Mouse (Mus musculus): ENCODE results near the gene Gabrg2.

Gabrg2 gene

GRCm38 (mm10) chr11:42000190-42001098, at the start of gene Gabrg2:
Gene Gabrg2 (minus strand): TSS chr11:42000857.
- TF ChIP-seq POU5F1 (IDR thresholded peaks at IDR 0.05; ENCODE audit: borderline replicate concordance, low read length), result no peak
- Histone ChIP-seq H3K9me3 (ENCODE audit: low read length) (no peaks in the 10 kb centered on the region), H3K36me3 (ENCODE audit: insufficient read depth, low read length) (no peaks in the 10 kb centered on the region), H3K27me3 (ENCODE audit: insufficient read depth, low read length) (no peaks in the 10 kb centered on the region), H3K4me3 (replicated peaks; ENCODE audit: low read length) (no peak within 1 kb of the TSS), H3K4me1 (replicated peaks; ENCODE audit: low read depth, low read length) (no peaks in the 10 kb centered on the region)

DNA sequence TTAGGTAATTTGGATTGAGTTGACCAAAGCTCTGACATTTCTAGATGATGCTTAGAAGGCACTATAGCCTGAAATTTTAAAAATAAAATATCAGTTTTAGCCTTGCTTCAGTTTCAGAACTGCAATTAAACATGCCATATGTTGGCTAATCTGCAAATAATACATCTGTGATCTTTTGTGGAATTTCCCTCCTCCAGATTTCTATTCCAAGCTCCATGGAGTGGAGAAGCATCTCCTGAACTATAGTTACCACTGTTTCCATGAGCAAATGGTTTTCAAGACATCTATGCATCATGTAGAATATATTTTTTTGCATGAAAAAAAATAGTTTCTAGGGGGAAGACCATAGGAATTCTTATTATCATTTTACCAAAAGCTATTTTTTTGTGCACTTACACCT, 47.5 kb upstream of the Gabrg2 start:
- H3K27me3 ChIP-seq (ENCODE audit: insufficient read depth, low read length), result no peaks in the 10 kb centered on the region
- no peaks in the 10 kb centered on the region for H3K36me3 ChIP-seq (ENCODE audit: insufficient read depth, low read length)
- H3K9me3 ChIP-seq (ENCODE audit: low read length), result no peaks in the 10 kb centered on the region
- no peak for TF ChIP-seq NANOG (IDR thresholded peaks at IDR 0.05; ENCODE audit: borderline replicate concordance, low read length)
- no peaks in the 10 kb centered on the region for H3K4me1 ChIP-seq (replicated peaks; ENCODE audit: low read depth, low read length)
- no peak overlapping the region for H3K4me3 ChIP-seq (replicated peaks; ENCODE audit: low read length)

- Histone ChIP-seq H3K9me3 (ENCODE audit: low read length) (no peaks in the 10 kb centered on the region), H3K4me3 (replicated peaks; ENCODE audit: low read length) (no peak overlapping the region), H3K27me3 (ENCODE audit: insufficient read depth, low read length) (no peaks in the 10 kb centered on the region), H3K4me1 (replicated peaks; ENCODE audit: low read depth, low read length) (no peaks in the 10 kb centered on the region), H3K36me3 (ENCODE audit: insufficient read depth, low read length) (no peaks in the 10 kb centered on the region)
- TF ChIP-seq NANOG (IDR thresholded peaks at IDR 0.05; ENCODE audit: borderline replicate concordance, low read length), result no peak
- no peak for TF ChIP-seq CTCF (conservative IDR thresholded peaks at IDR 0.05; ENCODE audit: low read length)
- no peak for TF ChIP-seq POU5F1 (IDR thresholded peaks at IDR 0.05; ENCODE audit: borderline replicate concordance, low read length)
These were observed 1.2 kb downstream of the Gabrg2 start for GRCm38 (mm10) chr11:41999468-41999881.

- no peaks in the 10 kb centered on the region for H3K9me3 ChIP-seq (ENCODE audit: low read length)
- H3K4me3 ChIP-seq (replicated peaks; ENCODE audit: low read length), result no peak overlapping the region
- H3K36me3 ChIP-seq (ENCODE audit: insufficient read depth, low read length), result no peaks in the 10 kb centered on the region
- no peak for TF ChIP-seq CTCF (conservative IDR thresholded peaks at IDR 0.05; ENCODE audit: low read length)
- H3K4me1 ChIP-seq (replicated peaks; ENCODE audit: low read depth, low read length), result no peaks in the 10 kb centered on the region
- H3K27me3 ChIP-seq (ENCODE audit: insufficient read depth, low read length), result no peaks in the 10 kb centered on the region
These were observed 20.5 kb downstream of the Gabrg2 start for GRCm38 (mm10) chr11:41980152-41980551.

GRCm38 (mm10) chr11:41968595-41968994, 32.1 kb downstream of the Gabrg2 start:
- TF ChIP-seq CTCF (conservative IDR thresholded peaks at IDR 0.05; ENCODE audit: low read length) (peak; percentile 40), POU5F1 (IDR thresholded peaks at IDR 0.05; ENCODE audit: borderline replicate concordance, low read length) (no peak)
- no peaks in the 10 kb centered on the region for H3K9me3 ChIP-seq (ENCODE audit: low read length)
- H3K4me1 ChIP-seq (replicated peaks; ENCODE audit: low read depth, low read length), result no peaks in the 10 kb centered on the region
- no peaks in the 10 kb centered on the region for H3K27me3 ChIP-seq (ENCODE audit: insufficient read depth, low read length)
- H3K4me3 ChIP-seq (replicated peaks; ENCODE audit: low read length), result no peak overlapping the region
- H3K36me3 ChIP-seq (ENCODE audit: insufficient read depth, low read length), result no peaks in the 10 kb centered on the region

- H3K4me3 ChIP-seq (replicated peaks; ENCODE audit: low read length), result no peak overlapping the region
- H3K9me3 ChIP-seq (ENCODE audit: low read length), result no peaks in the 10 kb centered on the region
- H3K36me3 ChIP-seq (ENCODE audit: insufficient read depth, low read length), result no peaks in the 10 kb centered on the region
- H3K27me3 ChIP-seq (ENCODE audit: insufficient read depth, low read length), result no peaks in the 10 kb centered on the region
- TF ChIP-seq CTCF (conservative IDR thresholded peaks at IDR 0.05; ENCODE audit: low read length) (no peak), NANOG (IDR thresholded peaks at IDR 0.05; ENCODE audit: borderline replicate concordance, low read length) (no peak), POU5F1 (IDR thresholded peaks at IDR 0.05; ENCODE audit: borderline replicate concordance, low read length) (no peak)
- no peaks in the 10 kb centered on the region for H3K4me1 ChIP-seq (replicated peaks; ENCODE audit: low read depth, low read length)
These were observed 38.0 kb downstream of the Gabrg2 start for GRCm38 (mm10) chr11:41962706-41963105.

- Histone ChIP-seq H3K4me3 (replicated peaks; ENCODE audit: low read length) (no peak overlapping the region), H3K9me3 (ENCODE audit: low read length) (no peaks in the 10 kb centered on the region), H3K4me1 (replicated peaks; ENCODE audit: low read depth, low read length) (no peaks in the 10 kb centered on the region), H3K36me3 (ENCODE audit: insufficient read depth, low read length) (no peaks in the 10 kb centered on the region), H3K27me3 (ENCODE audit: insufficient read depth, low read length) (no peaks in the 10 kb centered on the region)
- no peak for TF ChIP-seq POU5F1 (IDR thresholded peaks at IDR 0.05; ENCODE audit: borderline replicate concordance, low read length)
- TF ChIP-seq CTCF (conservative IDR thresholded peaks at IDR 0.05; ENCODE audit: low read length), result no peak
- TF ChIP-seq NANOG (IDR thresholded peaks at IDR 0.05; ENCODE audit: borderline replicate concordance, low read length), result no peak
These were observed 47.1 kb downstream of the Gabrg2 start for GRCm38 (mm10) chr11:41953550-41953949.

- no peak for TF ChIP-seq NANOG (IDR thresholded peaks at IDR 0.05; ENCODE audit: borderline replicate concordance, low read length)
- TF ChIP-seq POU5F1 (IDR thresholded peaks at IDR 0.05; ENCODE audit: borderline replicate concordance, low read length), result no peak
- TF ChIP-seq CTCF (conservative IDR thresholded peaks at IDR 0.05; ENCODE audit: low read length), result no peak
These were observed 48.8 kb downstream of the Gabrg2 start for GRCm38 (mm10) chr11:41951898-41952297.

GRCm38 (mm10) chr11:41945471-41945870, 55.2 kb downstream of the Gabrg2 start:
- no peaks in the 10 kb centered on the region for H3K9me3 ChIP-seq (ENCODE audit: low read length)
- H3K36me3 ChIP-seq (ENCODE audit: insufficient read depth, low read length), result no peaks in the 10 kb centered on the region
- no peaks in the 10 kb centered on the region for H3K4me1 ChIP-seq (replicated peaks; ENCODE audit: low read depth, low read length)
- H3K4me3 ChIP-seq (replicated peaks; ENCODE audit: low read length), result no peak overlapping the region
- TF ChIP-seq CTCF (conservative IDR thresholded peaks at IDR 0.05; ENCODE audit: low read length) (no peak), POU5F1 (IDR thresholded peaks at IDR 0.05; ENCODE audit: borderline replicate concordance, low read length) (no peak)
- H3K27me3 ChIP-seq (ENCODE audit: insufficient read depth, low read length), result no peaks in the 10 kb centered on the region

More at GRCm38 (mm10) chr11:41951898-41952297, 48.8 kb downstream of the Gabrg2 start:
- no peaks in the 10 kb centered on the region for H3K4me1 ChIP-seq (replicated peaks; ENCODE audit: low read depth, low read length)
- no peaks in the 10 kb centered on the region for H3K27me3 ChIP-seq (ENCODE audit: insufficient read depth, low read length)
- no peaks in the 10 kb centered on the region for H3K36me3 ChIP-seq (ENCODE audit: insufficient read depth, low read length)
- H3K9me3 ChIP-seq (ENCODE audit: low read length), result no peaks in the 10 kb centered on the region
- no peak overlapping the region for H3K4me3 ChIP-seq (replicated peaks; ENCODE audit: low read length)
